16 mouse cellular contexts compared by ENCODE assay signal in the genomic region with DNA sequence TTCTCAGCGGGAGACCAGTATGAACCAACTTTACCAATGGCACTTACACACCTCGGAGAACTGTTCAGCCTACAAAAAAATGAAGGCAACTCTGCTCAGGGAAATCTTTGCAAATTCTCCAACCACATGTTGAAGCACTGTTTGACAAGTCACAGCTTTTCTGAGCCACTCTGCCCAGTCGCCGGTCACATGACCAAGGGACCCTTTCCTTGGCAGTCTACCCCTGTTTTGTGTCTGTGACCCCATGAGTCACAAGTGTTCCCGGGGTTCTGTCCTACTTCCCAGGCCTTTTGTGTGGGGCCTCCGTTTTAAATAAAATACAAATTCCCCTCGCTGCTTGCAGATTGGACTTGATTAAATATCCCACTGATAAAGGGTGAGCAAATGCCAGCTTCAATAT.
"Had no signal": no experiment of that assay in that cellular context is flagged by ENCODE, and none has a peak within 500 bp of the region (broad histone marks: within the 10 kb centered on the region; RNA-seq: fewer than 3 reads in every experiment).

No protein-coding gene starts in this region.

- H3K9me3 ChIP-seq: limb, embryonic 10.5 days; liver, embryonic 15.5 days; midbrain, embryonic 15.5 days; neural tube, embryonic 12.5 days had no signal

- ATAC-seq: lung, postnatal 0 days; midbrain, embryonic 15.5 days had no signal

- H3K4me3 ChIP-seq: left cerebral cortex, adult 2 months; limb, embryonic 10.5 days; liver, embryonic 15.5 days; megakaryocyte, embryonic 14.5 days; midbrain, embryonic 15.5 days; neural tube, embryonic 12.5 days had no signal

- DNase-seq: kidney, postnatal 25 days; lung, adult 2 months; right cerebral cortex, postnatal 4 days; spleen, adult 18-20 months; thymus, adult 2 months; thymus, postnatal 25 days had no signal

- H3K9ac ChIP-seq: liver, embryonic 15.5 days; midbrain, embryonic 15.5 days; neural tube, embryonic 12.5 days had no signal

- H3K27ac ChIP-seq: left cerebral cortex, adult 2 months; limb, embryonic 10.5 days; liver, embryonic 15.5 days; macrophage; midbrain, embryonic 15.5 days; neural tube, embryonic 12.5 days had no signal

- H3K36me3 ChIP-seq: limb, embryonic 10.5 days; liver, embryonic 15.5 days; midbrain, embryonic 15.5 days; neural tube, embryonic 12.5 days had no signal

- H3K27me3 ChIP-seq: liver, embryonic 15.5 days; megakaryocyte, embryonic 14.5 days; midbrain, embryonic 15.5 days; neural tube, embryonic 12.5 days had no signal

- H3K4me1 ChIP-seq: limb, embryonic 10.5 days; liver, embryonic 15.5 days; megakaryocyte, embryonic 14.5 days; neural tube, embryonic 12.5 days had no signal

- H3K4me2 ChIP-seq: liver, embryonic 11.5 days; liver, embryonic 15.5 days; midbrain, embryonic 11.5 days; midbrain, embryonic 15.5 days; neural tube, embryonic 12.5 days had no signal
